Mouse (Mus musculus) forebrain, embryonic 13.5 days (tissue): ENCODE data around the gene Morn1. TPM values are rescaled to one million over a fixed set of nuclear protein-coding genes. Genes with fewer than 3 reads are reported as not detected.
A peak's percentile ranks its signal among the peaks of the same experiment; 100 is the strongest.

Experiments used
- ATAC-seq: fragments of 200-750 bp; cut with Nextera tagmentation; 2 replicates; pipeline ENCODE4 v1.8.0; 2017
- H3K27ac ChIP-seq: fragments of 300-500 bp; sonication (generic); 2 replicates; pipeline ENCODE4 v1.5.1; 2015; ENCODE audit warnings: inconsistent platforms, mild to moderate bottlenecking, moderate library complexity
- H3K27me3 ChIP-seq: fragments of 300-500 bp; sonication (generic); 2 replicates; pipeline ENCODE4 v1.6.1; 2015; ENCODE audit warnings: mild to moderate bottlenecking, inconsistent platforms
- H3K36me3 ChIP-seq: fragments of 300-500 bp; sonication (generic); 2 replicates; pipeline ENCODE4 v1.6.1; 2015; ENCODE audit warnings: mild to moderate bottlenecking, inconsistent platforms; ENCODE audit not compliant: poor library complexity, severe bottlenecking
- H3K4me1 ChIP-seq: fragments of 300-500 bp; sonication (generic); 2 replicates; pipeline ENCODE4 v1.6.1; 2015; ENCODE audit warnings: inconsistent platforms
- H3K4me2 ChIP-seq: fragments of 300-500 bp; sonication (generic); 2 replicates; pipeline ENCODE4 v1.6.1; 2015; ENCODE audit warnings: inconsistent platforms, mild to moderate bottlenecking, moderate library complexity
- H3K4me3 ChIP-seq: fragments of 300-500 bp; sonication (generic); 2 replicates; pipeline ENCODE4 v1.5.1; 2015; ENCODE audit warnings: mild to moderate bottlenecking, inconsistent platforms
- H3K9ac ChIP-seq: fragments of 300-500 bp; sonication (generic); 2 replicates; pipeline ENCODE4 v1.6.1; 2015; ENCODE audit warnings: mild to moderate bottlenecking, inconsistent platforms
- H3K9me3 ChIP-seq: fragments of 300-500 bp; sonication (generic); replicated peaks from 2 replicates; pipeline ENCODE4 v1.6.1; 2016; ENCODE audit warnings: inconsistent platforms
- WGBS: fragments of 180-500 bp; shearing (Covaris S2); methylation state at CpG from one replicate; pipeline ENCODE4 v1.1.7; 2015; 5-methylcytosine and 5-hydroxymethylcytosine counted together
- polyA plus RNA-seq: library from polyadenylated mRNA; unstranded; fragments of >200 nt; fragmentation: Nextera tagmentation; extraction: Ambion mirVana; gene quantifications from 2 replicates; pipeline ENCODE4 v1.2.1, GENCODE M21; 2015

Morn1 gene
- polyA plus RNA-seq, 1 experiment from 2014 or later, result 7.4 TPM

- Histone ChIP-seq H3K9ac (no peak overlapping the region), H3K36me3 (peaks cover 58% of the 10 kb centered on the region), H3K27ac (no peak overlapping the region), H3K27me3 (peaks cover 2% of the 10 kb centered on the region; the same call in 1 of the 2 replicates), H3K9me3 (no peaks in the 10 kb centered on the region), H3K4me2 (no peak overlapping the region), H3K4me1 (peaks cover 26% of the 10 kb centered on the region), H3K4me3 (no peak overlapping the region)
- ATAC-seq, result no peak
- WGBS, result 93% methylated on average over 17 of the region's 17 CpGs
Observed at GRCm38 (mm10) chr4:155156734-155157133, 70.4 kb downstream of the Morn1 start.

DNA sequence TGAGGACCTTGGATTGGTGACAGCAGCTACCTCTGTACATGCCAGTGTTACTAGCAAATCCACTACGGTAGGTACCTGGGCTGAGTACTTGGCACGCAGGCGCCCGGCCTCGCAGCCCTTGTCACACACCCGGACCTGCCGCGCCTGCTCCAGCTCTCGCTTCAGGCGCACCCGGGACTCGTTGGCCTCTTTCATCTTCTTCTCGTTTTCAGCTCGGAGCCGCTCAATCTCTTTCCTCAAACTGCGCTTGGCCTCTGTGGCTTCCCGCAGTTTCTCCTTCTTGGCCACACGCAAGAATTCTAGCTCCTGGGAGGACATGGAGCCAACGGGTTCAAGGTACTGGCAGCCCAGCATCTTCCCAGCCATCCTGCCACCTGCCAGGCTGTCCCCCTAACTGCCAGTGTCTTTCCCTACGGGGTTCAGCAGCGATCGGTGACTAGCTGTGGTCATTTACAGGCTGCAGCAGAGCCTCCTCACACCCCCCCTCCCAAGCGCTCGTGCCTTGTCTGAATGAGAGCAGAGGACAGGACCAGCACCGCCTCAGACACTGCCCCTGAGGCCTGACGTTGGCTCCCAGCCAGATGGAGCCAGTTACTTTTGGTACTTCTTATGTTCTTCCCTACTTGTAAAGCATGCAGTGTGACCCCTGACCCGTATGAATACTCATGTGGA, 71.6 kb downstream of the Morn1 start:
- no peaks in the 10 kb centered on the region for H3K27me3 ChIP-seq
- no peak for ATAC-seq
- whole genome bisulfite sequencing, result 87% methylated on average over 27 of the region's 27 CpGs
- no peak overlapping the region for H3K4me3 ChIP-seq
- peaks cover 26% of the 10 kb centered on the region for H3K4me1 ChIP-seq
- H3K9ac ChIP-seq, result no peak overlapping the region
- H3K27ac ChIP-seq, result peak overlapping the region; percentile 6; the same call in 1 of the 2 replicates
- peaks cover 58% of the 10 kb centered on the region for H3K36me3 ChIP-seq
- no peaks in the 10 kb centered on the region for H3K9me3 ChIP-seq
- no peak overlapping the region for H3K4me2 ChIP-seq

DNA sequence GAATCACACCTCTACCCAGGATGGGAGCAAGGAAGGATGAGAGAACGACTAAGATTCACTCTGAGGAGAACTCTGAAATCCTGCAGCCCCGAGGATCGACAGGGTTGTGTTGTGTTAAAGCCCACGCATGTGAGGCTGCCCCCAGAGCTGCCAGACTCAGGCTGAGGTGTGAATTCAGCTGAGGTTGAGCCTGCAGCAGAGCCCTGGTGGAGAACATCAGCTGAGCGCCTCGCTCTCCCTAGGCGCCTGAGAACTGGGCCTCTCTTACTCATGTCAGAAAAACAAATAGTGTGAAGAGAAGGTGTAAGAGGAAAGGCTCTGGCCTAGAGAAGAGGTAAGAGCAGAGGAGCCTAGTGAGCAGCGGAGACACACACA, 72.2 kb downstream of the Morn1 start:
- Histone ChIP-seq H3K9me3 (no peaks in the 10 kb centered on the region), H3K36me3 (peaks cover 56% of the 10 kb centered on the region), H3K27me3 (no peaks in the 10 kb centered on the region), H3K4me1 (peaks cover 31% of the 10 kb centered on the region), H3K27ac (peak overlapping the region; percentile 6; the same call in 1 of the 2 replicates), H3K4me2 (no peak overlapping the region), H3K4me3 (no peak overlapping the region), H3K9ac (no peak overlapping the region)
- ATAC-seq, result no peak
- 82% methylated on average over 8 of the region's 8 CpGs for WGBS

DNA sequence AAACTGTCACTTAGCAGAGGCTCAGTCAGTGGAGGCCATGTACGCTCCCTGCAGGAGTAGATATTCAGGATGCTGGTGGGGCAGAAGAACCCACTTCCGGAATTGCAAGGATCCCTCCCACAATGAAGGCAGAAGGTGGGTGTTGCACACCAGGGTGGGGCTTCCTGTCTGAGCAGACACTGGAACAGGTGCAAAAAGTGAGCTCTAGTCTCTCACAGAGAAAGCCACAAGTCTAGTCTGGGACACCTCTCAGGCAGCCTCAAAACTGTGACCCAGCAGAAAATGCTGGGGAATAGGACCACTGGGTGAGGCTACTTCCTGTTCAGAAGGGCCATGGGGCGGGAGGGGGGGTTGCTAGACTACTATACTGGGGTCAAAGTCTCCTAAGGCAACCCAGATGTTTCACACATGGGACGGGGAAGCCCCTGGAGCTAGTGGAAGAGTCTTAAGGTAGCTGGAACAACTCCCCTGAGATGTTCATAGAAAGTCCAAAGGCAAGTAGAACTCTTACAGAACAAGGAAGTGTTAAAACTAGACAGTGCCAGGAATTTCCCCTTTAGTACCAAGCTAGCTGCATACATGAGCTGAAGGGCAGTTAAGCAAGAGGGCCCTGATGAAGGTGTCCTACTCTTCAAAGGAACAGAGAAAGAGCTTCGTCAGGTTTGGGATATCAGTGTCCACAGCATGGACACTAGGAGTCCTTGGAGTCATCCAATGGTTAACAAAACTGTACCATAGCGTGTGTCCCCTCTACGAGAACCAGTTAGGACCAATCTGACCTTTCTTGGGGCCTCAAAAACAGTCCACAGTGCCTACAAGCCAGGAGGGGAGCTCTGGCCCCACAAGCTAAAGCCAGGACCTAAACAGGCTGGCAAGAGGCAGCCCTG, 76.3 kb downstream of the Morn1 start:
- no peak overlapping the region for H3K4me2 ChIP-seq
- no peaks in the 10 kb centered on the region for H3K9me3 ChIP-seq
- no peaks in the 10 kb centered on the region for H3K27me3 ChIP-seq
- no peak for ATAC-seq
- no peak overlapping the region for H3K4me3 ChIP-seq
- H3K9ac ChIP-seq, result no peak overlapping the region
- WGBS, result 87% methylated on average over 7 of the region's 7 CpGs
- H3K36me3 ChIP-seq, result peaks cover 31% of the 10 kb centered on the region
- no peak overlapping the region; the same call in 1 of the 2 replicates for H3K27ac ChIP-seq
- H3K4me1 ChIP-seq, result peaks cover 48% of the 10 kb centered on the region

GRCm38 (mm10) chr4:155163320-155163651, 76.9 kb downstream of the Morn1 start:
- H3K4me3 ChIP-seq, result no peak overlapping the region
- H3K4me2 ChIP-seq, result no peak overlapping the region
- no peak for ATAC-seq
- H3K9ac ChIP-seq, result no peak overlapping the region
- H3K4me1 ChIP-seq, result peaks cover 46% of the 10 kb centered on the region
- H3K27ac ChIP-seq, result no peak overlapping the region; the same call in 1 of the 2 replicates
- WGBS, result 77% methylated on average over 4 of the region's 4 CpGs
- H3K36me3 ChIP-seq, result peaks cover 25% of the 10 kb centered on the region
- no peaks in the 10 kb centered on the region for H3K9me3 ChIP-seq
- no peaks in the 10 kb centered on the region for H3K27me3 ChIP-seq

GRCm38 (mm10) chr4:155163685-155164084, 77.3 kb downstream of the Morn1 start:
- Histone ChIP-seq H3K27me3 (no peaks in the 10 kb centered on the region), H3K36me3 (peaks cover 21% of the 10 kb centered on the region), H3K4me1 (peaks cover 43% of the 10 kb centered on the region), H3K9me3 (no peaks in the 10 kb centered on the region), H3K4me3 (no peak overlapping the region), H3K9ac (peak overlapping the region; percentile 43), H3K27ac (0 out of 2 replicates have a peak overlapping the region, but pooled peaks have one; percentile 1), H3K4me2 (no peak overlapping the region)
- 41% methylated on average over 8 of the region's 8 CpGs for WGBS
- no peak for ATAC-seq

GRCm38 (mm10) chr4:155164550-155164949, 78.2 kb downstream of the Morn1 start:
- no peak overlapping the region for H3K4me2 ChIP-seq
- ATAC-seq, result no peak

DNA sequence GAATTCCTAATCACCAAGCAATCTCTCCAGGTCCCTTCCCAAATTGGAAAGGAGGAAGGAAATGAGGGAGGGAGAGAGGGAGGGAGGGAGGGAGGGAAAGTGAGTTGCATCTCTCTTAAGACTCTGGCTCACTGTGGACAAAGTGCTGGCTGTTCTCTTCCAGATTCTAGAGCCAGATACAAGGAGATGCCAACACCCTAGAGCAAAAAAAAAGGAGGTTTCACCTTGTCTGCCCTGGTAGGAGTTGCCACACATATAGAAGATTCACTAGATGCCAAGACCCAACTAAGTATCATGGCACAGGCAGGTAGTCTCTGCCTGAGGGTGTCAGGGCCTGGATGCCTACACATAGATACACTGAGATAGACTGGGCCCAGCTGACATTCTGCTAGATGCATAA, 79.5 kb downstream of the Morn1 start:
- ATAC-seq, result no peak
- H3K4me2 ChIP-seq, result no peak overlapping the region
- peaks cover 47% of the 10 kb centered on the region for H3K4me1 ChIP-seq

More at GRCm38 (mm10) chr4:155164550-155164949, 78.2 kb downstream of the Morn1 start:
- no peaks in the 10 kb centered on the region for H3K27me3 ChIP-seq
- no peak overlapping the region for H3K4me3 ChIP-seq
- H3K9ac ChIP-seq, result no peak overlapping the region
- H3K9me3 ChIP-seq, result no peaks in the 10 kb centered on the region
- H3K36me3 ChIP-seq, result peaks cover 12% of the 10 kb centered on the region
- H3K4me1 ChIP-seq, result peaks cover 42% of the 10 kb centered on the region
- WGBS, result 67% methylated on average over 6 of the region's 6 CpGs
- H3K27ac ChIP-seq, result 0 out of 2 replicates have a peak overlapping the region, but pooled peaks have one; percentile 3

DNA sequence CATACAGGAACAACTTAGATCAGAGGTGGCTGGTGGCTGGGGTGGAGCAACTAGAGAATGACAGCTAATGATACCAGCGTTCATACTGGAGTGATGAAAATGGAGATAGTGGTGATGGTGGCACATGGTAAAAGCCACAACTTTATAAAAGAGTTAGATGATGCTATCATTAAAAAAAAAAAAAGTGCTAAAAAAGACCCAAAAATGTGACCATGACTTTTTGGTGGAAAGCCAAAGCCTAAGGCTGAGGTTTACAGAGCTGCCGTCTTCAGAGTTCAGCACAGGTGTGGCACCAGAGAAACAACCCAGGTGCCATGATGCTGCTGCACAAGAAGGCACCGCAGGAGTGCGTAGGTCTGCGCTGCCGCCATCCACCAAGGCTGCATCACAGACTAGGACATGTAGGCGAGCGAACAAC, 82.5 kb downstream of the Morn1 start:
- H3K27me3 ChIP-seq, result no peaks in the 10 kb centered on the region
- ATAC-seq, result no peak
- peaks cover 57% of the 10 kb centered on the region for H3K4me1 ChIP-seq
- H3K4me3 ChIP-seq, result no peak overlapping the region
- peaks cover 7% of the 10 kb centered on the region; the same call in 1 of the 2 replicates for H3K36me3 ChIP-seq
- WGBS, result 94% methylated on average over 8 of the region's 8 CpGs
- no peaks in the 10 kb centered on the region for H3K9me3 ChIP-seq
- H3K27ac ChIP-seq, result no peak overlapping the region
- no peak overlapping the region for H3K9ac ChIP-seq
- no peak overlapping the region for H3K4me2 ChIP-seq

More for the DNA sequence above, 79.5 kb downstream of the Morn1 start:
- no peaks in the 10 kb centered on the region for H3K9me3 ChIP-seq
- peaks cover 7% of the 10 kb centered on the region; the same call in 1 of the 2 replicates for H3K36me3 ChIP-seq
- no peak overlapping the region for H3K27ac ChIP-seq
- H3K27me3 ChIP-seq, result no peaks in the 10 kb centered on the region
- H3K9ac ChIP-seq, result no peak overlapping the region
- no peak overlapping the region for H3K4me3 ChIP-seq

- no peak for ATAC-seq
- Histone ChIP-seq H3K4me3 (no peak overlapping the region), H3K4me1 (peaks cover 59% of the 10 kb centered on the region), H3K4me2 (no peak overlapping the region), H3K9ac (no peak overlapping the region), H3K27me3 (no peaks in the 10 kb centered on the region), H3K9me3 (no peaks in the 10 kb centered on the region), H3K36me3 (no peaks in the 10 kb centered on the region), H3K27ac (no peak overlapping the region)
- 87% methylated on average over 8 of the region's 8 CpGs for WGBS
Observed at GRCm38 (mm10) chr4:155170614-155171212, 84.3 kb downstream of the Morn1 start.

DNA sequence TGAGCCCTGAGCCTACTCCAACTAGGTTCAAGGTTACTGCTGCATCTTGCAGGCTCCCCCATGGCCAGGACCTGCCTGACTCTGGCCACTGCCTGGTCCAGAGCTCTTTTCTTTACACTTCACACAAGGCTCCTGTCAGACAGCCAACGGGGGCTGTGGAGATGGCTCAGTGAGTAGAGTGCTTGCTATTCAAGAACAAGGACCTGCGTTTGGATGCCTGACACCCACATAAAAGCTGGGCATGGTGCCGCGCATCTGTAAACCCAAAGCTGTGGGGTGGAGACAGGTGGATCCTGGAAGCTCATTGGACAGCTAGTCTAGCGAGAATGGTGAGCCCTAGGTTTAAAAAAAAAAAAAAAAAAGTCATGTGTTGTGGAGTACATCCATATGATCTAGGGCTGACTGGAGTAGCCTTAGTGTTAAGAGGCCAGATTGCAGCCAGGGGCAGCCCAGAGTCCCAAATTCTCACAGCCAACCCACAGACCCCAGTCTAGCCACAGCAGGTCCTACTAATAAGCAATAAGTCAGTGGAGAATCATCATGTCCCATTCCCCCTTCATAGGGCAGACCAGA, 85.7 kb downstream of the Morn1 start:
- peak overlapping the region; percentile 92; the same call in 1 of the 2 replicates for H3K27ac ChIP-seq
- H3K4me3 ChIP-seq, result no peak overlapping the region
- no peaks in the 10 kb centered on the region; the same call in 1 of the 2 replicates for H3K36me3 ChIP-seq
- H3K9ac ChIP-seq, result peak overlapping the region; percentile 50; the same call in 1 of the 2 replicates
- peaks cover 71% of the 10 kb centered on the region for H3K4me1 ChIP-seq
- 43% methylated on average over 5 of the region's 5 CpGs for WGBS
- H3K27me3 ChIP-seq, result no peaks in the 10 kb centered on the region
- no peak overlapping the region; the same call in 1 of the 2 replicates for H3K4me2 ChIP-seq
- no peak for ATAC-seq
- H3K9me3 ChIP-seq, result no peaks in the 10 kb centered on the region
